ENCODE assay signal across 13 mouse cellular contexts in genomic region chr1:58957931-58958330, GRCm38 (mm10). TPM values are rescaled to one million over a fixed set of nuclear protein-coding genes. Genes with fewer than 3 reads are reported as not detected.
DNase-seq lines count a peak whose midpoint lies in the region; ATAC-seq lines count a peak whose summit lies in the region.
"Had no signal": no experiment of that assay in that cellular context is flagged by ENCODE, and none has a peak within 500 bp of the region (broad histone marks: within the 10 kb centered on the region; RNA-seq: fewer than 3 reads in every experiment).

No protein-coding gene starts in this region.

- no peak overlapping the region for H3K9ac ChIP-seq in kidney, embryonic 15.5 days
- H3K9ac ChIP-seq in heart, embryonic 14.5 days (ENCODE audit: low read length): no peak overlapping the region
- H3K9ac ChIP-seq: neural tube, embryonic 12.5 days had no signal

- WGBS in kidney, embryonic 15.5 days: 44% methylated on average over 2 of the region's 2 CpGs
- WGBS in heart, embryonic 14.5 days: 32% methylated on average over 2 of the region's 2 CpGs

- no peak overlapping the region for H3K27ac ChIP-seq in kidney, embryonic 15.5 days
- peak overlapping the region; percentile 46 to 55; a peak in 3 of 4 replicates for H3K27ac ChIP-seq in heart, embryonic 14.5 days (replicated peaks in 1 of 2; ENCODE audit: control insufficient read depth in 1 of 2, insufficient read depth in 1 of 2, low read depth in 2 of 2, low read length in 2 of 2)
- H3K27ac ChIP-seq: forebrain, embryonic 10.5 days; neural tube, embryonic 12.5 days had no signal

- H3K4me3 ChIP-seq in kidney, embryonic 15.5 days (replicated peaks): no peak overlapping the region
- H3K4me3 ChIP-seq in heart, embryonic 14.5 days (ENCODE audit: control insufficient read depth in 1 of 2, insufficient read depth in 1 of 2, low read depth in 1 of 2, low read length in 2 of 2): no peak overlapping the region
- H3K4me3 ChIP-seq: forebrain, embryonic 10.5 days; neural tube, embryonic 12.5 days had no signal

- H3K9me3 ChIP-seq in kidney, embryonic 15.5 days (replicated peaks): no peaks in the 10 kb centered on the region
- H3K9me3 ChIP-seq in heart, embryonic 14.5 days (ENCODE audit: control insufficient read depth, low read length): no peaks in the 10 kb centered on the region
- H3K9me3 ChIP-seq: forebrain, embryonic 10.5 days; neural tube, embryonic 12.5 days had no signal

- no peak for ATAC-seq in kidney, embryonic 15.5 days (replicated peaks; ENCODE audit: low FRiP score)
- no peak for ATAC-seq in heart, embryonic 14.5 days (ENCODE audit: insufficient number of reproducible peaks, insufficient read depth, low FRiP score, low read depth)
- ATAC-seq: intestine, postnatal 0 days had no signal

- DNase-seq in kidney, adult 9 months: peak; percentile 65
- DNase-seq in ES-CJ7 (ENCODE audit: low read depth, low spot score): peak; percentile 94
- peak; percentile 90 for DNase-seq in ZHBTc4 (ENCODE audit: low read depth, low spot score)
- no peak for DNase-seq in ovary, postnatal 36 days (ENCODE audit: low spot score)
- no peak for DNase-seq in frontal cortex, postnatal 10 days (ENCODE audit: low spot score in 2 of 2)
- DNase-seq in thymus, postnatal 4 days: no peak
- DNase-seq: right cerebral cortex, postnatal 4 days; thymus, postnatal 36 days had no signal

- H3K4me1 ChIP-seq in kidney, embryonic 15.5 days: peaks cover 28% of the 10 kb centered on the region
- peaks cover 25 to 80% of the 10 kb centered on the region in 2 experiments for H3K4me1 ChIP-seq in heart, embryonic 14.5 days (ENCODE audit: control insufficient read depth in 2 of 2, insufficient read depth in 2 of 2, low read length in 2 of 2)
- H3K4me1 ChIP-seq: neural tube, embryonic 12.5 days had no signal

- H3K27me3 ChIP-seq in kidney, embryonic 15.5 days: no peaks in the 10 kb centered on the region
- no peaks in the 10 kb centered on the region for H3K27me3 ChIP-seq in heart, embryonic 14.5 days (ENCODE audit: control insufficient read depth, insufficient read depth, low read length)
- H3K27me3 ChIP-seq: neural tube, embryonic 12.5 days had no signal

- H3K36me3 ChIP-seq in kidney, embryonic 15.5 days: no peaks in the 10 kb centered on the region
- no peaks in the 10 kb centered on the region for H3K36me3 ChIP-seq in heart, embryonic 14.5 days (ENCODE audit: control insufficient read depth, insufficient read depth, low read length)
- H3K36me3 ChIP-seq: forebrain, embryonic 10.5 days; neural tube, embryonic 12.5 days had no signal

- no peak overlapping the region for H3K4me2 ChIP-seq in kidney, embryonic 15.5 days
- 0 out of 2 replicates have a peak overlapping the region, but pooled peaks have one; percentile 2 for H3K4me2 ChIP-seq in heart, embryonic 14.5 days (ENCODE audit: low read length)
- H3K4me2 ChIP-seq: neural tube, embryonic 12.5 days had no signal

RNA-seq across cellular contexts. Expression of gene Trak2, which starts 15.3 kb away (rescaled TPM):
- 14.3 and 15.1 TPM in 2 replicates for polyA plus RNA-seq in kidney, embryonic 15.5 days (2015; fragmentation: Nextera tagmentation; extraction: Ambion mirVana)
- polyA plus RNA-seq in heart, embryonic 14.5 days (2014; fragmentation: Nextera tagmentation; extraction: Ambion mirVana): 29.6 and 32.6 TPM in 2 replicates

RNA-seq across cellular contexts. Expression of gene Stradb, which starts 15.4 kb away (rescaled TPM):
- polyA plus RNA-seq in kidney, embryonic 15.5 days (2015; fragmentation: Nextera tagmentation; extraction: Ambion mirVana): 27.0 and 29.5 TPM in 2 replicates
- 29.1 and 33.9 TPM in 2 replicates for polyA plus RNA-seq in heart, embryonic 14.5 days (2014; fragmentation: Nextera tagmentation; extraction: Ambion mirVana)

Comparison
In these comparisons a context has a peak if more than half of its experiments do, and no peak if none do; other contexts are left out.
1. DNase-seq: peak in kidney, adult 9 months (single experiment), ES-CJ7 (single experiment) and ZHBTc4 (single experiment); none in ovary, postnatal 36 days (single experiment), frontal cortex, postnatal 10 days (0 of 2) and thymus, postnatal 4 days (single experiment).